In the genomic region with DNA sequence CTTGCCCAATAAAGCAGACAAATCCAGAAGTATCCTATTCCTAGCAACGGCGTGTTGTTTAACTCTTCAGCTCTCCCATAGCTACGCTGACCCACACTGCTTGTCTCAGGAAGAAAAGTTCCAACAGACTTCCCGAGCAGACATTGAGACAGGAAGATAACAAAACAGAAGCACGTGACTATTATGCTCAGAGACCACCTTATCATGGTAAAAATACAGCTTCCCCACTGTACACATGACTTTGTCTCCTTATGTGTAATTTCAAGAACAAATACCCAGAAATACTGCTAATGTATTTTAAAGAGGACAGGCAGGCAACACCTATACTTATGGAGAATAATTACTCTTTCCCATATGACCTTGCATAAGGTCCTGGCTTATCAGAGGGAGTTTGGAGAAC, we compare ENCODE assay signal across 24 mouse cellular contexts. TPM values are rescaled to one million over a fixed set of nuclear protein-coding genes. Genes with fewer than 3 reads are reported as not detected.
DNase-seq lines count a peak whose midpoint lies in the region; ATAC-seq and TF ChIP-seq lines count a peak whose summit lies in the region.
"Had no signal": no experiment of that assay in that cellular context is flagged by ENCODE, and none has a peak within 500 bp of the region (broad histone marks: within the 10 kb centered on the region; RNA-seq: fewer than 3 reads in every experiment).

No protein-coding gene starts in this region.

- H3K79me2 ChIP-seq in heart, adult 2 months (replicated peaks; ENCODE audit: control insufficient read depth, insufficient read depth, low read length) = no peaks in the 10 kb centered on the region
- H3K79me2 ChIP-seq in MEL (ENCODE audit: control insufficient read depth, insufficient read depth, low read length, poor library complexity) = no peaks in the 10 kb centered on the region

- intact Hi-C loops in gastrocnemius, adult 2 months (cut with DNase I) = no loop called here
- intact Hi-C loops in gastrocnemius, postnatal 14 days (cut with DNase I; ENCODE audit: low total_unique reads) = no loop called here
- intact Hi-C loops in heart, adult 2 months (cut with DNase I) = no loop called here

- TF ChIP-seq EP300 in heart, adult 2 months (IDR thresholded peaks at IDR 0.05; ENCODE audit: insufficient read depth, low read depth, low read length) = no peak
- peak; percentile 38 to 43; a peak in 3 of 4 replicates for TF ChIP-seq EP300 in MEL (IDR thresholded peaks at IDR 0.05; ENCODE audit: low read depth in 1 of 2, low read length in 2 of 2)

- no peak for TF ChIP-seq CTCF in gastrocnemius, adult 2 months (IDR thresholded peaks at IDR 0.05)
- no peak for TF ChIP-seq CTCF in heart, adult 2 months (IDR thresholded peaks at IDR 0.05)
- no peak for TF ChIP-seq CTCF in MEL (IDR thresholded peaks at IDR 0.05 in 2 of 3, conservative IDR thresholded peaks at IDR 0.05 in 1 of 3; ENCODE audit: control insufficient read depth in 1 of 3, insufficient read depth in 1 of 3, low read depth in 2 of 3, low read length in 3 of 3, poor library complexity in 1 of 3, severe bottlenecking in 1 of 3)

- no peaks in the 10 kb centered on the region; the same call in 1 of the 2 replicates for H3K4me1 ChIP-seq in heart, embryonic 11.5 days (ENCODE audit: control insufficient read depth, insufficient read depth, low read length)
- H3K4me1 ChIP-seq in heart, adult 2 months (ENCODE audit: control insufficient read depth, insufficient read depth, low read length) = no peaks in the 10 kb centered on the region
- peaks cover 5 to 9% of the 10 kb centered on the region in 2 experiments for H3K4me1 ChIP-seq in MEL (ENCODE audit: control insufficient read depth in 1 of 2, insufficient read depth in 2 of 2, low read length in 2 of 2)

- no peak overlapping the region for H3K9ac ChIP-seq in heart, embryonic 11.5 days (ENCODE audit: low read depth, low read length)
- no peak overlapping the region for H3K9ac ChIP-seq in heart, adult 2 months (ENCODE audit: low read depth, low read length)
- H3K9ac ChIP-seq in MEL (ENCODE audit: control insufficient read depth, low read depth, low read length, poor library complexity, severe bottlenecking) = no peak overlapping the region

- no peak overlapping the region for H3K4me2 ChIP-seq in heart, embryonic 11.5 days

- H3K4me3 ChIP-seq in gastrocnemius, adult 2 months = no peak overlapping the region
- no peak overlapping the region for H3K4me3 ChIP-seq in heart, embryonic 11.5 days (ENCODE audit: low read depth, low read length)
- H3K4me3 ChIP-seq in heart, adult 2 months = no peak overlapping the region
- no peak overlapping the region for H3K4me3 ChIP-seq in MEL (ENCODE audit: control insufficient read depth in 1 of 2, insufficient read depth in 1 of 2, low read depth in 2 of 2, low read length in 2 of 2)

- H3K9me3 ChIP-seq in heart, embryonic 11.5 days (replicated peaks; ENCODE audit: control insufficient read depth, low read length) = no peaks in the 10 kb centered on the region
- no peaks in the 10 kb centered on the region for H3K9me3 ChIP-seq in MEL (replicated peaks; ENCODE audit: insufficient read depth, low read length)
- H3K9me3 ChIP-seq: G1E had no signal

- H3K27me3 ChIP-seq in heart, embryonic 11.5 days (ENCODE audit: control insufficient read depth, insufficient read depth, low read length) = no peaks in the 10 kb centered on the region
- no peaks in the 10 kb centered on the region for H3K27me3 ChIP-seq in heart, adult 2 months (ENCODE audit: control insufficient read depth, insufficient read depth, low read length)
- no peaks in the 10 kb centered on the region for H3K27me3 ChIP-seq in MEL (ENCODE audit: control insufficient read depth in 1 of 2, insufficient read depth in 2 of 2, low read length in 2 of 2)
- H3K27me3 ChIP-seq: CH12.LX, Patski had no signal

- H3K27ac ChIP-seq in gastrocnemius, adult 2 months = peak overlapping the region; percentile 28; the same call in 1 of the 2 replicates
- 0 out of 2 replicates have a peak overlapping the region, but pooled peaks have one; percentile 6 for H3K27ac ChIP-seq in heart, embryonic 11.5 days (ENCODE audit: low read depth, low read length)
- no peak overlapping the region for H3K27ac ChIP-seq in heart, adult 2 months
- no peak overlapping the region for H3K27ac ChIP-seq in MEL (ENCODE audit: control insufficient read depth, low read depth, low read length)

- H3K36me3 ChIP-seq in heart, embryonic 11.5 days (ENCODE audit: control insufficient read depth, insufficient read depth, low read length) = peaks cover 22% of the 10 kb centered on the region
- H3K36me3 ChIP-seq in heart, adult 2 months (ENCODE audit: control insufficient read depth, insufficient read depth, low read length) = no peaks in the 10 kb centered on the region
- peaks cover 8 to 54% of the 10 kb centered on the region in 2 experiments for H3K36me3 ChIP-seq in MEL (ENCODE audit: control insufficient read depth in 1 of 2, insufficient read depth in 2 of 2, low read length in 2 of 2)

- TF ChIP-seq POLR2A in heart, adult 2 months (IDR thresholded peaks at IDR 0.05; ENCODE audit: insufficient read depth, low read depth, low read length) = no peak
- no peak for TF ChIP-seq POLR2A in MEL (IDR thresholded peaks at IDR 0.05; ENCODE audit: control insufficient read depth in 1 of 2, insufficient read depth in 1 of 2, low read depth in 1 of 2, low read length in 2 of 2, poor library complexity in 1 of 2)

- no peak for TF ChIP-seq RAD21 in MEL (IDR thresholded peaks at IDR 0.05; ENCODE audit: low read depth, low read length)

- ATAC-seq in heart, embryonic 11.5 days (replicated peaks; ENCODE audit: insufficient number of reproducible peaks, low FRiP score, low TSS enrichment) = no peak
- ATAC-seq: activated CD4-positive, CD25-positive, alpha-beta regulatory T cell, adult 4 months; CD4-positive, CD25-positive, alpha-beta regulatory T cell, adult 4 months; Patski had no signal

- 71% methylated on average over 5 of the region's 5 CpGs for WGBS in heart, embryonic 11.5 days (ENCODE audit: insufficient replicate concordance)
- WGBS in heart, adult 2 months = 45% methylated on average over 5 of the region's 5 CpGs

- no peak for DNase-seq in gastrocnemius, adult 2 months
- no peak for DNase-seq in gastrocnemius, postnatal 14 days
- DNase-seq in heart, adult 11 months = peak; percentile 54
- DNase-seq in heart, postnatal 4 days = no peak
- DNase-seq in heart, adult 2 months = no peak
- peak; percentile 42 for DNase-seq in MEL (ENCODE audit: low read depth, low spot score)
- DNase-seq in left cerebral cortex, adult 9 months (ENCODE audit: low spot score in 2 of 2) = no peak
- DNase-seq: adrenal gland, adult 2 months; adrenal gland, adult 8-10 months; adrenal gland, postnatal 10 days; adrenal gland, postnatal 14 days; adrenal gland, postnatal 25 days; adrenal gland, postnatal 36 days; B cell, adult 2 months; cerebellum, adult 11 months; cerebellum, adult 11-12 months; cerebellum, adult 18-20 months had no signal

TF ChIP-seq in MEL, 35 proteins besides CTCF, POLR2A, EP300 and RAD21 (continues in another document):
- TF ChIP-seq GATA1 (IDR thresholded peaks at IDR 0.05; ENCODE audit: low read depth, low read length) = peak; percentile 61
- TF ChIP-seq SIN3A (IDR thresholded peaks at IDR 0.05; ENCODE audit: low read length) = peak; percentile 84
- TF ChIP-seq NELFE (IDR thresholded peaks at IDR 0.05; ENCODE audit: low read depth, low read length) = no peak
- peak; percentile 62; the same call in 1 of the 2 replicates for TF ChIP-seq MXI1 (IDR thresholded peaks at IDR 0.05; ENCODE audit: low read depth, low read length)
- 0 out of 2 replicates have a peak, but pooled peaks have one; percentile 21 for TF ChIP-seq TCF12 (IDR thresholded peaks at IDR 0.05; ENCODE audit: low read depth, low read length)
- peak in 1 of 2 experiments; percentile 61; a peak in 1 of 4 replicates for TF ChIP-seq USF2 (IDR thresholded peaks at IDR 0.05; ENCODE audit: borderline replicate concordance in 1 of 2, insufficient read depth in 1 of 2, low read depth in 1 of 2, low read length in 2 of 2)
- peak; percentile 67; the same call in 1 of the 2 replicates for TF ChIP-seq MYC (IDR thresholded peaks at IDR 0.05; ENCODE audit: low read depth, low read length)
- TF ChIP-seq USF1 (IDR thresholded peaks at IDR 0.05; ENCODE audit: low read depth, low read length) = peak; percentile 89
- peak; percentile 92 for TF ChIP-seq BHLHE40 (IDR thresholded peaks at IDR 0.05; ENCODE audit: borderline replicate concordance, low read depth, low read length)
- no peak for TF ChIP-seq TAL1 (IDR thresholded peaks at IDR 0.05; ENCODE audit: low read length)
- TF ChIP-seq MAX (IDR thresholded peaks at IDR 0.05; ENCODE audit: low read length) = peak; percentile 89

RNA-seq across cellular contexts. Expression of gene Pfkm, which starts 40.7 kb away (rescaled TPM):
- total RNA-seq in gastrocnemius, adult 2 months (2021) = 1,000 to 10,000 TPM; 2,669 to 2,908 TPM
- 1,000 to 10,000 TPM; 1,399 to 1,520 TPM for total RNA-seq in gastrocnemius, postnatal 14 days (2021)
- 100 to 1,000 TPM; 413 to 425 TPM for total RNA-seq in heart, postnatal 4 days (2021)
- polyA plus RNA-seq in heart, embryonic 11.5 days (2014; fragmentation: Nextera tagmentation; extraction: Ambion mirVana) = 49.3 and 68.3 TPM in 2 replicates
- total RNA-seq in heart, adult 2 months (2021) = 100 to 1,000 TPM; 800 to 921 TPM
- polyA plus RNA-seq in heart, adult 2 months (2012; rRNA removed) = 521 and 828 TPM in 2 replicates
- 96.0 and 150 TPM in 2 replicates for total RNA-seq in MEL (2012; rRNA removed)
- 100 to 1,000 TPM in 1 of 2 experiments, not detected in 1; 125 TPM for polyA plus RNA-seq in MEL (2012; ENCODE audit: insufficient read depth in 1 of 2, insufficient read length in 2 of 2, low read depth in 1 of 2, low replicate concordance in 2 of 2, missing spikeins in 1 of 2)

RNA-seq across cellular contexts. Expression of gene Senp1, which starts 41.9 kb away (rescaled TPM):
- total RNA-seq in gastrocnemius, adult 2 months (2021) = 1 to 10 TPM; 7.4 to 8.5 TPM
- total RNA-seq in gastrocnemius, postnatal 14 days (2021) = 1 to 10 TPM; 6.8 to 7.0 TPM
- total RNA-seq in heart, postnatal 4 days (2021) = 10 to 100 TPM; 23.5 to 27.2 TPM
- 24.3 and 25.1 TPM in 2 replicates for polyA plus RNA-seq in heart, embryonic 11.5 days (2014; fragmentation: Nextera tagmentation; extraction: Ambion mirVana)
- 1 to 10 TPM; 9.8 to 10.0 TPM for total RNA-seq in heart, adult 2 months (2021)
- 5.3 and 10.1 TPM in 2 replicates for polyA plus RNA-seq in heart, adult 2 months (2012; rRNA removed)
- total RNA-seq in MEL (2012; rRNA removed) = 34.1 and 41.4 TPM in 2 replicates
- polyA plus RNA-seq in MEL (2012; ENCODE audit: insufficient read depth in 1 of 2, insufficient read length in 2 of 2, low read depth in 1 of 2, low replicate concordance in 2 of 2, missing spikeins in 1 of 2) = 10 to 100 TPM in 1 of 2 experiments, not detected in 1; 96.5 TPM

RNA-seq across cellular contexts. Expression of gene Col2a1, which starts 47.2 kb away (rescaled TPM):
- total RNA-seq in gastrocnemius, adult 2 months (2021) = 1 to 10 TPM; 1.1 to 1.5 TPM
- total RNA-seq in gastrocnemius, postnatal 14 days (2021) = 10 to 100 TPM; 21.8 to 23.5 TPM
- 1 to 10 TPM; 1.1 to 1.3 TPM for total RNA-seq in heart, postnatal 4 days (2021)
- polyA plus RNA-seq in heart, embryonic 11.5 days (2014; fragmentation: Nextera tagmentation; extraction: Ambion mirVana) = 61.9 and 80.7 TPM in 2 replicates
- under 1 TPM; 0.27 to 0.37 TPM for total RNA-seq in heart, adult 2 months (2021)
- 0.12 and 0.61 TPM in 2 replicates for polyA plus RNA-seq in heart, adult 2 months (2012; rRNA removed)
- 0.04 TPM in 1 of 2 replicates, not detected in the other for total RNA-seq in MEL (2012; rRNA removed)
- under 1 TPM in 1 of 2 experiments, not detected in 1; 0.04 TPM for polyA plus RNA-seq in MEL (2012; ENCODE audit: insufficient read depth in 1 of 2, insufficient read length in 2 of 2, low read depth in 1 of 2, low replicate concordance in 2 of 2, missing spikeins in 1 of 2)
- total RNA-seq: adrenal gland, adult 18-20 months; adrenal gland, adult 2 months; adrenal gland, postnatal 14 days; adrenal gland, postnatal 25 days; adrenal gland, postnatal 36 days had no signal
- polyA plus RNA-seq: CD4-positive, CD25-positive, alpha-beta regulatory T cell, adult 4 months; G1E had no signal

Comparison
In these comparisons a context has a peak if more than half of its experiments do, and no peak if none do; other contexts are left out.
1. DNase-seq: peak in heart, adult 11 months (single experiment) and MEL (single experiment); none in gastrocnemius, adult 2 months (single experiment), gastrocnemius, postnatal 14 days (single experiment), heart, postnatal 4 days (single experiment), heart, adult 2 months (0 of 2) and left cerebral cortex, adult 9 months (0 of 2).
2. H3K27ac ChIP-seq: peak in gastrocnemius, adult 2 months (single experiment) and heart, embryonic 11.5 days (single experiment); none in heart, adult 2 months (single experiment) and MEL (single experiment).
3. RNA of gene Col2a1, which starts 47.2 kb away (total RNA-seq): 21.8 to 23.5 TPM in gastrocnemius, postnatal 14 days; 1.1 to 1.5 TPM in gastrocnemius, adult 2 months, 1.1 to 1.3 TPM in heart, postnatal 4 days, 0.27 to 0.37 TPM in heart, adult 2 months and 0.04 TPM in MEL; every median in the first group is over 4 times any median in the second.